Mouse (Mus musculus) hindbrain, postnatal 0 days (tissue): ENCODE results near the gene Tspan18. TPM values are rescaled to one million over a fixed set of nuclear protein-coding genes. Genes with fewer than 3 reads are reported as not detected.

Experiments used
- ATAC-seq: fragments of 200-750 bp; cut with Nextera tagmentation; 2 replicates; pipeline ENCODE4 v1.8.0; 2017; ENCODE audit warnings: mild to moderate bottlenecking, moderate TSS enrichment, moderate library complexity
- DNase-seq: peaks from one replicate; pipeline ENCODE4 v3.0.0-alpha.2; 2015; ENCODE audit warnings: low spot score
- H3K27ac ChIP-seq: fragments of 300-500 bp; sonication (generic); 2 replicates; pipeline ENCODE4 v1.5.1; 2014; ENCODE audit warnings: mild to moderate bottlenecking
- H3K27me3 ChIP-seq: fragments of 300-500 bp; sonication (generic); 2 replicates; pipeline ENCODE4 v1.6.1; 2014; ENCODE audit warnings: low read length, mixed read lengths; ENCODE audit not compliant: insufficient read depth
- H3K36me3 ChIP-seq: fragments of 300-500 bp; sonication (generic); 2 replicates; pipeline ENCODE4 v1.6.1; 2014; ENCODE audit warnings: low read length, mixed read lengths; ENCODE audit not compliant: insufficient read depth
- H3K4me1 ChIP-seq: fragments of 300-500 bp; sonication (generic); 2 replicates; pipeline ENCODE4 v1.6.1; 2014; ENCODE audit warnings: antibody characterized with exemption, low read length, mixed read lengths; ENCODE audit not compliant: insufficient read depth
- H3K4me2 ChIP-seq: fragments of 300-500 bp; sonication (generic); 2 replicates; pipeline ENCODE4 v1.6.1; 2014; ENCODE audit warnings: low read depth, mild to moderate bottlenecking, low read length, moderate library complexity, mixed read lengths
- H3K4me3 ChIP-seq: fragments of 300-500 bp; sonication (generic); 2 replicates; pipeline ENCODE4 v1.5.1; 2014; ENCODE audit warnings: low read length
- H3K9ac ChIP-seq: fragments of 300-500 bp; sonication (generic); replicated peaks from 2 replicates; pipeline ENCODE4 v1.6.1; 2014; ENCODE audit warnings: mild to moderate bottlenecking, low read length, moderate library complexity, mixed read lengths
- H3K9me3 ChIP-seq: fragments of 300-500 bp; sonication (generic); 2 replicates; pipeline ENCODE4 v1.6.1; 2016; ENCODE audit warnings: low read length, mixed read lengths
- CTCF ChIP-seq: IDR thresholded peaks from 2 replicates; pipeline ENCODE4 v1.5.1; 2016; ENCODE audit warnings: antibody characterized with exemption, control low read depth, low read depth
- WGBS: fragments of 180-500 bp; shearing (Covaris S2); extraction: QIAGEN DNeasy Blood & Tissue Kit; methylation state at CpG from one replicate; pipeline ENCODE4 v1.1.7; 2014; 5-methylcytosine and 5-hydroxymethylcytosine counted together
- polyA plus RNA-seq: library from polyadenylated mRNA; unstranded; fragments of >200 nt; fragmentation: Nextera tagmentation; extraction: Ambion mirVana; gene quantifications from 2 replicates; pipeline ENCODE4 v1.2.1, GENCODE M21; 2015
- total RNA-seq: library from RNA; depleted of rRNA; stranded (reverse); fragments of >200 nt; gene quantifications from 2 replicates; pipeline ENCODE4 v1.2.3, GENCODE M21; 2014

Gene Tspan18
- total and polyA plus RNA-seq, 2 experiments from 2014 or later = 12.3 to 23.5 TPM

- H3K27ac ChIP-seq = no peak overlapping the region
- DNase-seq = peak; percentile 58
- no peak for ATAC-seq
- H3K36me3 ChIP-seq = no peaks in the 10 kb centered on the region
- H3K9me3 ChIP-seq = no peaks in the 10 kb centered on the region
- H3K4me2 ChIP-seq = no peak overlapping the region
- 41% methylated on average over 5 of the region's 5 CpGs for WGBS
- no peaks in the 10 kb centered on the region for H3K27me3 ChIP-seq
- no peak for TF ChIP-seq CTCF
- H3K4me3 ChIP-seq = no peak overlapping the region
- H3K4me1 ChIP-seq = peaks cover 27% of the 10 kb centered on the region
- no peak overlapping the region for H3K9ac ChIP-seq
Measured at GRCm38 (mm10) chr2:93170845-93171200, 163.5 kb downstream of the Tspan18 start.

GRCm38 (mm10) chr2:93170156-93170844 is 164.0 kb downstream of the Tspan18 start:
- WGBS = 65% methylated on average over 19 of the region's 19 CpGs
- no peak for DNase-seq
- TF ChIP-seq CTCF = no peak

GRCm38 (mm10) chr2:93166734-93167406 is 167.4 kb downstream of the Tspan18 start:
- H3K9me3 ChIP-seq = no peaks in the 10 kb centered on the region
- H3K4me2 ChIP-seq = no peak overlapping the region
- no peak overlapping the region for H3K4me3 ChIP-seq
- no peaks in the 10 kb centered on the region for H3K27me3 ChIP-seq
- TF ChIP-seq CTCF = no peak
- no peak overlapping the region for H3K27ac ChIP-seq
- DNase-seq (no peak), ATAC-seq (no peak)
- H3K4me1 ChIP-seq = peaks cover 18% of the 10 kb centered on the region
- WGBS = 78% methylated on average over 14 of the region's 14 CpGs
- no peak overlapping the region for H3K9ac ChIP-seq
- H3K36me3 ChIP-seq = no peaks in the 10 kb centered on the region

More at GRCm38 (mm10) chr2:93170156-93170844, 164.0 kb downstream of the Tspan18 start:
- Histone ChIP-seq H3K4me1 (peaks cover 22% of the 10 kb centered on the region), H3K27ac (no peak overlapping the region), H3K9ac (no peak overlapping the region), H3K36me3 (no peaks in the 10 kb centered on the region), H3K27me3 (no peaks in the 10 kb centered on the region), H3K4me2 (no peak overlapping the region), H3K4me3 (no peak overlapping the region), H3K9me3 (no peaks in the 10 kb centered on the region)
- ATAC-seq = no peak

- 0 out of 2 replicates have a peak overlapping the region, but pooled peaks have one; percentile 7 for H3K27ac ChIP-seq
- no peak for ATAC-seq
Measured at GRCm38 (mm10) chr2:93166295-93166694, 168.0 kb downstream of the Tspan18 start.

GRCm38 (mm10) chr2:93163750-93164335 is 170.5 kb downstream of the Tspan18 start:
- WGBS = 74% methylated on average over 6 of the region's 6 CpGs

More at GRCm38 (mm10) chr2:93166295-93166694, 168.0 kb downstream of the Tspan18 start:
- DNase-seq = peak; percentile 39
- 39% methylated on average over 6 of the region's 6 CpGs for WGBS
- Histone ChIP-seq H3K9me3 (no peaks in the 10 kb centered on the region), H3K27me3 (no peaks in the 10 kb centered on the region), H3K9ac (no peak overlapping the region), H3K4me2 (no peak overlapping the region), H3K4me3 (no peak overlapping the region), H3K36me3 (no peaks in the 10 kb centered on the region), H3K4me1 (peaks cover 17% of the 10 kb centered on the region)
- no peak for TF ChIP-seq CTCF

GRCm38 (mm10) chr2:93163317-93163716 is 171.0 kb downstream of the Tspan18 start:
- TF ChIP-seq CTCF = no peak
- Histone ChIP-seq H3K4me1 (0 out of 2 replicates have a peak, but pooled peaks cover 14% of the 10 kb centered on the region), H3K27me3 (no peaks in the 10 kb centered on the region), H3K36me3 (no peaks in the 10 kb centered on the region), H3K27ac (no peak overlapping the region), H3K9ac (no peak overlapping the region), H3K4me2 (no peak overlapping the region), H3K9me3 (no peaks in the 10 kb centered on the region), H3K4me3 (no peak overlapping the region)
- WGBS = 16% methylated on average over 2 of the region's 2 CpGs
- DNase-seq (peak; percentile 37), ATAC-seq (no peak)

More at GRCm38 (mm10) chr2:93163750-93164335, 170.5 kb downstream of the Tspan18 start:
- DNase-seq = no peak
- no peak for ATAC-seq
- H3K9me3 ChIP-seq = no peaks in the 10 kb centered on the region
- H3K9ac ChIP-seq = no peak overlapping the region
- H3K4me3 ChIP-seq = no peak overlapping the region
- no peaks in the 10 kb centered on the region for H3K36me3 ChIP-seq
- no peak overlapping the region for H3K4me2 ChIP-seq
- no peak for TF ChIP-seq CTCF
- no peaks in the 10 kb centered on the region for H3K27me3 ChIP-seq
- H3K4me1 ChIP-seq = 0 out of 2 replicates have a peak, but pooled peaks cover 12% of the 10 kb centered on the region
- no peak overlapping the region for H3K27ac ChIP-seq

- Histone ChIP-seq H3K27me3 (no peaks in the 10 kb centered on the region), H3K4me3 (no peak overlapping the region), H3K9ac (no peak overlapping the region), H3K36me3 (no peaks in the 10 kb centered on the region), H3K4me2 (no peak overlapping the region), H3K27ac (no peak overlapping the region), H3K9me3 (no peaks in the 10 kb centered on the region), H3K4me1 (0 out of 2 replicates have a peak, but pooled peaks cover 14% of the 10 kb centered on the region)
- 66% methylated on average over 4 of the region's 4 CpGs for WGBS
- no peak for TF ChIP-seq CTCF
- DNase-seq (no peak), ATAC-seq (no peak)
Measured at GRCm38 (mm10) chr2:93162791-93163190, 171.5 kb downstream of the Tspan18 start.
